Mouse (Mus musculus) CD8-positive naive resting alpha-beta T cell, adult 2 months (primary cell): ENCODE measurements around the gene Tdp2.
"Not testable (repeated sequence)": the region's sequence is repeated elsewhere in the genome, so short reads cannot be mapped to it uniquely, and the experiment has no call there.

Source experiments
- DNase-seq, 2 experiments: peaks; one replicate each; pipeline ENCODE4 v3.0.0; 2022; ENCODE audit warnings: low read depth in 2 of 2, low spot score in 2 of 2

Gene Tdp2

GRCm38 (mm10) chr13:24824647-24825046 lies 6.8 kb upstream of the Tdp2 start:
- DNase-seq = no peak

GRCm38 (mm10) chr13:24825587-24825986 lies 5.9 kb upstream of the Tdp2 start:
- no peak for DNase-seq

GRCm38 (mm10) chr13:24826116-24826515 lies 5.4 kb upstream of the Tdp2 start:
- DNase-seq = no peak

GRCm38 (mm10) chr13:24830756-24831352 lies 625 bp upstream of the Tdp2 start:
- DNase-seq = peak in 1 of 2 experiments; percentile 5

- DNase-seq = no peak
Observed at GRCm38 (mm10) chr13:24832131-24832810, 792 bp downstream of the Tdp2 start.

GRCm38 (mm10) chr13:24832811-24833155 lies 1.3 kb downstream of the Tdp2 start:
- no peak for DNase-seq

- not testable (repeated sequence) for DNase-seq
Observed at GRCm38 (mm10) chr13:24837765-24838164, 6.3 kb downstream of the Tdp2 start.

- DNase-seq = no peak
Observed at GRCm38 (mm10) chr13:24839831-24840230, 8.4 kb downstream of the Tdp2 start.

GRCm38 (mm10) chr13:24841702-24842101 lies 10.2 kb downstream of the Tdp2 start:
- DNase-seq = no peak

GRCm38 (mm10) chr13:24844983-24845955 lies 13.8 kb downstream of the Tdp2 start, which contains the start of gene D130043K22Rik:
TSS of gene D130043K22Rik (plus strand) at chr13:24845135.
- DNase-seq = peak in 1 of 2 experiments; percentile 5

GRCm38 (mm10) chr13:24849318-24849717 lies 17.8 kb downstream of the Tdp2 start:
- no peak for DNase-seq

GRCm38 (mm10) chr13:24851989-24852388 lies 20.5 kb downstream of the Tdp2 start:
- no peak for DNase-seq

GRCm38 (mm10) chr13:24852570-24852969 lies 21.1 kb downstream of the Tdp2 start:
- no peak for DNase-seq

- DNase-seq = no peak
Observed at GRCm38 (mm10) chr13:24859115-24859514, 27.6 kb downstream of the Tdp2 start.

- DNase-seq = no peak
Observed at GRCm38 (mm10) chr13:24861084-24861483, 29.6 kb downstream of the Tdp2 start.

GRCm38 (mm10) chr13:24862021-24862420 lies 30.5 kb downstream of the Tdp2 start:
- DNase-seq = no peak

- DNase-seq = peak; percentile 54 to 70
Observed at GRCm38 (mm10) chr13:24862520-24862919, 31.0 kb downstream of the Tdp2 start.

- DNase-seq = no peak
Observed at GRCm38 (mm10) chr13:24866430-24867402, 35.2 kb downstream of the Tdp2 start.

GRCm38 (mm10) chr13:24867789-24868188 lies 36.3 kb downstream of the Tdp2 start:
- DNase-seq = no peak

- no peak for DNase-seq
Observed at GRCm38 (mm10) chr13:24868233-24868632, 36.8 kb downstream of the Tdp2 start.
